27 mouse cellular contexts compared by ENCODE assay signal in the genomic region with DNA sequence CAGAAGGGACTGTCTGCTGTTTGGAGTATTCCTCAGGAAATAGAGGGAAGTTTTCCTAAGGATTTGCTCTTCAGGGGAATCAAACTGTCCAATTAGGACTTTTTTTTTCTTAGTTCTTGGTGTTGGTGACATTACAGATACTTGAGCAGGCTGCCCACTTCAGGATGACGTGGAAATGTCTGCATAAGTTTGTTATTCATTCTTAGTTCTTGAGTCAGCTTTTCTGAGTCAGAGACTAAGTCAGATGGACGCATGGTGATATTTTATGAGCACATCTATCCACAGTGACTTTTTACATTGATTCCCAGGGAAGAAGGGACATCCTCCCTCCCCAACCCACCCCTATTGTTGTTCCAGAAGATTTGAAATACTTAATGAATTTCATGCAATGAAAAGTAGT.
DNase-seq lines count a peak whose midpoint lies in the region; ATAC-seq and TF ChIP-seq lines count a peak whose summit lies in the region.
"Had no signal": no experiment of that assay in that cellular context is flagged by ENCODE, and none has a peak within 500 bp of the region (broad histone marks: within the 10 kb centered on the region; RNA-seq: fewer than 3 reads in every experiment).

No protein-coding gene starts in this region.

- no peak for ATAC-seq in forebrain, embryonic 13.5 days
- ATAC-seq in cerebellum, adult (ENCODE audit: insufficient number of reproducible peaks, low FRiP score, low TSS enrichment): no peak
- ATAC-seq: CD4-positive, CD25-positive, alpha-beta regulatory T cell, adult 4 months; forebrain, embryonic 15.5 days; hindbrain, embryonic 16.5 days; intestine, embryonic 15.5 days had no signal

- peak overlapping the region; percentile 38 for H3K4me2 ChIP-seq in myocyte (ENCODE audit: low read depth)
- H3K4me2 ChIP-seq in forebrain, embryonic 13.5 days: no peak overlapping the region
- H3K4me2 ChIP-seq: embryonic facial prominence, embryonic 13.5 days; forebrain, embryonic 15.5 days; heart, embryonic 12.5 days; heart, embryonic 15.5 days; hindbrain, embryonic 13.5 days; intestine, embryonic 15.5 days had no signal

- no peak overlapping the region for H3ac ChIP-seq in C2C12 (ENCODE audit: control insufficient read depth, insufficient read length, low read depth)
- no peak overlapping the region for H3ac ChIP-seq in myocyte (ENCODE audit: control insufficient read depth, insufficient read length)

- no peaks in the 10 kb centered on the region for H3K4me1 ChIP-seq in forebrain, embryonic 13.5 days
- H3K4me1 ChIP-seq: embryonic facial prominence, embryonic 10.5 days; embryonic facial prominence, embryonic 13.5 days; forebrain, embryonic 15.5 days; heart, embryonic 12.5 days; heart, embryonic 15.5 days; hindbrain, embryonic 10.5 days; hindbrain, embryonic 13.5 days; intestine, embryonic 15.5 days had no signal

- 76% methylated on average over 2 of the region's 2 CpGs for WGBS in forebrain, embryonic 13.5 days

- no peak for TF ChIP-seq POLR2A in myocyte (IDR thresholded peaks at IDR 0.05; ENCODE audit: insufficient read length, low read depth)

- H3K79me3 ChIP-seq in C2C12 (ENCODE audit: low read depth): no peaks in the 10 kb centered on the region

- DNase-seq in brain, adult 2 months (ENCODE audit: low read depth, low spot score): peak; percentile 23
- DNase-seq in right cerebral cortex, postnatal 25 days: no peak
- DNase-seq: adrenal gland, postnatal 10 days; B cell, adult 2 months; cerebellum, adult 11-12 months; cerebellum, adult 8-10 months; cerebellum, postnatal 10 days; cerebellum, postnatal 36 days; embryo, embryonic 11 days; gastrocnemius, postnatal 25 days; heart, adult 18-20 months; heart, postnatal 10 days; heart, postnatal 36 days had no signal

- no peak overlapping the region for H3K9ac ChIP-seq in forebrain, embryonic 13.5 days
- H3K9ac ChIP-seq: embryonic facial prominence, embryonic 13.5 days; forebrain, embryonic 15.5 days; heart, embryonic 12.5 days; heart, embryonic 15.5 days; hindbrain, embryonic 13.5 days; intestine, embryonic 15.5 days had no signal

- TF ChIP-seq CTCF in C2C12 (IDR thresholded peaks at IDR 0.05; ENCODE audit: control insufficient read depth, insufficient read depth, insufficient read length): no peak

- H3K79me2 ChIP-seq in C2C12 (ENCODE audit: control insufficient read depth, insufficient read depth): no peaks in the 10 kb centered on the region
- H3K79me2 ChIP-seq in myocyte (ENCODE audit: control insufficient read depth, insufficient read depth): no peaks in the 10 kb centered on the region

- H3K4me3 ChIP-seq in C2C12 (ENCODE audit: insufficient read depth, poor library complexity, severe bottlenecking) (no peak overlapping the region), myocyte (no peak overlapping the region)
- no peak overlapping the region for H3K4me3 ChIP-seq in forebrain, embryonic 13.5 days
- H3K4me3 ChIP-seq: embryonic facial prominence, embryonic 10.5 days; embryonic facial prominence, embryonic 13.5 days; forebrain, embryonic 15.5 days; heart, embryonic 12.5 days; heart, embryonic 15.5 days; hindbrain, embryonic 10.5 days; hindbrain, embryonic 13.5 days; intestine, embryonic 15.5 days had no signal

- H3K9me3 ChIP-seq in forebrain, embryonic 13.5 days (replicated peaks): no peaks in the 10 kb centered on the region
- H3K9me3 ChIP-seq: embryonic facial prominence, embryonic 10.5 days; embryonic facial prominence, embryonic 13.5 days; forebrain, embryonic 15.5 days; heart, embryonic 12.5 days; heart, embryonic 15.5 days; hindbrain, embryonic 10.5 days; hindbrain, embryonic 13.5 days; intestine, embryonic 15.5 days had no signal

- H3K27me3 ChIP-seq in C2C12 (ENCODE audit: control insufficient read depth, insufficient read depth, insufficient read length): no peaks in the 10 kb centered on the region
- H3K27me3 ChIP-seq in myocyte (ENCODE audit: control insufficient read depth, insufficient read depth, insufficient read length): no peaks in the 10 kb centered on the region
- no peaks in the 10 kb centered on the region for H3K27me3 ChIP-seq in forebrain, embryonic 13.5 days
- H3K27me3 ChIP-seq: embryonic facial prominence, embryonic 13.5 days; forebrain, embryonic 15.5 days; heart, embryonic 12.5 days; heart, embryonic 15.5 days; hindbrain, embryonic 13.5 days; intestine, embryonic 15.5 days had no signal

- no peaks in the 10 kb centered on the region for H3K36me3 ChIP-seq in C2C12 (ENCODE audit: control insufficient read depth, insufficient read depth)
- H3K36me3 ChIP-seq in myocyte (ENCODE audit: control insufficient read depth, insufficient read depth): no peaks in the 10 kb centered on the region
- H3K36me3 ChIP-seq in forebrain, embryonic 13.5 days (ENCODE audit: poor library complexity, severe bottlenecking): no peaks in the 10 kb centered on the region
- H3K36me3 ChIP-seq: embryonic facial prominence, embryonic 10.5 days; embryonic facial prominence, embryonic 13.5 days; forebrain, embryonic 15.5 days; heart, embryonic 12.5 days; heart, embryonic 15.5 days; hindbrain, embryonic 10.5 days; hindbrain, embryonic 13.5 days; intestine, embryonic 15.5 days had no signal

- no peak overlapping the region for H3K27ac ChIP-seq in forebrain, embryonic 13.5 days
- H3K27ac ChIP-seq: embryonic facial prominence, embryonic 10.5 days; embryonic facial prominence, embryonic 13.5 days; forebrain, embryonic 15.5 days; heart, embryonic 15.5 days; hindbrain, embryonic 10.5 days; hindbrain, embryonic 13.5 days; intestine, embryonic 15.5 days had no signal

TF ChIP-seq in C2C12, 6 proteins besides CTCF, POLR2A, EP300 and RAD21:
- TF ChIP-seq MYOG (IDR thresholded peaks at IDR 0.05; ENCODE audit: control insufficient read depth, extremely low read depth, insufficient read length) (no peak), FOSL1 (IDR thresholded peaks at IDR 0.05; ENCODE audit: insufficient read depth, low read length, poor library complexity, severe bottlenecking) (peak; percentile 28)

TF ChIP-seq in myocyte, 11 proteins besides CTCF, POLR2A, EP300 and RAD21:
- TF ChIP-seq MYOD1 (IDR thresholded peaks at IDR 0.05; ENCODE audit: control insufficient read depth in 1 of 3, insufficient read length in 2 of 3, low read depth in 2 of 3): no peak
- TF ChIP-seq E2F4 (IDR thresholded peaks at IDR 0.05; ENCODE audit: insufficient read depth): no peak
- TF ChIP-seq CEBPB (IDR thresholded peaks at IDR 0.05; ENCODE audit: insufficient read depth, poor library complexity, severe bottlenecking): no peak
- TF ChIP-seq MYOG (IDR thresholded peaks at IDR 0.05; ENCODE audit: control insufficient read depth in 1 of 3, insufficient read depth in 1 of 3, insufficient read length in 2 of 3, low read depth in 2 of 3): no peak
- no peak for TF ChIP-seq REST (IDR thresholded peaks at IDR 0.05; ENCODE audit: insufficient read depth, insufficient read length)
- no peak for TF ChIP-seq SRF (IDR thresholded peaks at IDR 0.05; ENCODE audit: control insufficient read depth, insufficient read length, low read depth)
- no peak for TF ChIP-seq TCF12 (IDR thresholded peaks at IDR 0.05; ENCODE audit: insufficient read depth, poor library complexity, severe bottlenecking)
- TF ChIP-seq MAX (IDR thresholded peaks at IDR 0.05; ENCODE audit: low read depth): no peak
- no peak for TF ChIP-seq USF1 (IDR thresholded peaks at IDR 0.05; ENCODE audit: low read depth)
- TF ChIP-seq POLR2AphosphoS2 (IDR thresholded peaks at IDR 0.05; ENCODE audit: insufficient read length, low read depth): no peak
- no peak for TF ChIP-seq TCF3 (IDR thresholded peaks at IDR 0.05; ENCODE audit: insufficient read length, low read depth)
